Mouse (Mus musculus) right cerebral cortex, postnatal 14 days (tissue): ENCODE results near the gene Ppp1r16b.

Experiments
- DNase-seq: peaks from one replicate; pipeline ENCODE4 v3.0.0; 2022

Ppp1r16b gene

GRCm38 (mm10) chr2:158692191-158692590 is 27.0 kb downstream of the Ppp1r16b start:
- DNase-seq: no peak

DNA sequence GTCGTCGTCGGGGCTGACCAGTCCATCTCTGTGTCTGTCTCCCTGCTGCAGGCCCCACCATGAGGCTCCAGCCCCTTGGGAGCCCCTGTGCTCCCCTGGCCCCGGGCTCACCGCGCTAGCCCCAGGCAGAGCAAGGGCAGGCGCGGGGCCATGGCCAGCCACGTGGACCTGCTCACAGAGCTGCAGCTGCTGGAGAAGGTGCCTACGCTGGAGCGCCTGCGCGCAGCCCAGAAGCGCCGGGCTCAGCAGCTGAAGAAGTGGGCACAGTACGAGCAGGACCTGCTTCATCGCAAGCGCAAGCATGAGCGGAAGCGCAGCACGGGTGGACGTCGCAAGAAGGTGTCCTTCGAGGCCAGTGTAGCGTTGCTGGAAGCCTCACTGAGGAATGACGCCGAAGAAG is 30.6 kb downstream of the Ppp1r16b start:
- no peak for DNase-seq

- no peak for DNase-seq
These were observed 31.3 kb downstream of the Ppp1r16b start for GRCm38 (mm10) chr2:158696451-158696850.

- no peak for DNase-seq
These were observed 34.7 kb downstream of the Ppp1r16b start for GRCm38 (mm10) chr2:158699908-158700307.

- DNase-seq: no peak
These were observed 35.5 kb downstream of the Ppp1r16b start for GRCm38 (mm10) chr2:158700535-158701256.

DNA sequence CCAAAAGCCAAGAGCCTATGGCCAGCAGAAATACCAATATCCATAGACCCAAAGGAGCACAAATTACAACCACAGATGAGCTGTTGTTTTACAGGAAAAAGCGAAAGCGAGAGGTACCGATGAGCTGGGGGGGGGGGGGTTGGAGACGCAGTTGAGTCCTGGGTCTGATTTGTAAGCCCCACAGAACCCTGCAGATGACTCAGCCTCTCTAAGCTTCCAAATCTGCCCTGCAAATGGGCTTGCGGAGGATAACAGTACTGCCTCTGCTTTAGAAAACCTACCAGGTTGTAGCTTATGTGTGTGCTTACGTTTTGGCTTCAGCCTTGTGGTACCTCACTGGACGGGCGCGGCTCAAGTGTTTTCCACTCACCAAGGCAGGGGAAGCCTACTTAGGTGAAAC is 36.3 kb downstream of the Ppp1r16b start:
- no peak for DNase-seq

- no peak for DNase-seq
These were observed 37.0 kb downstream of the Ppp1r16b start for GRCm38 (mm10) chr2:158702176-158702575.

DNA sequence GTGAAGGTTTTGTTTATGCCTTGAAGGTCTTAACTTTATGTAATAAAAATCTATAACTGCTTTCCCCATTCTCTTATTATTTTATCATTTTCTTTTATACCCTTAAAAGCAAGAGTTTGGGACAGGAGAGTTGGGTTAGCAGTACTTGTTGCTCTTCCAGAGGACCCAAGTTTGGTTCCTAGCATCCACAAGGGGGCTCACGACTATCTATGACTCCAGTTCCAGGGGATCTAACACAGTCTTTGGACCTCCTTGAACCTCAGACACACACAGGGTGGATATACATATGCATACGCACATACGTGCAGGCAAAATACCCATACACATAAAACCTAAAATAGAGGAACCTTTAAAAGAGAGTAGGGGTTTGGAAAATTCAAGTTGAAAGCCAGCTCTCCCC is 39.5 kb downstream of the Ppp1r16b start:
- no peak for DNase-seq

GRCm38 (mm10) chr2:158705529-158705928 is 40.3 kb downstream of the Ppp1r16b start:
- DNase-seq: no peak

DNA sequence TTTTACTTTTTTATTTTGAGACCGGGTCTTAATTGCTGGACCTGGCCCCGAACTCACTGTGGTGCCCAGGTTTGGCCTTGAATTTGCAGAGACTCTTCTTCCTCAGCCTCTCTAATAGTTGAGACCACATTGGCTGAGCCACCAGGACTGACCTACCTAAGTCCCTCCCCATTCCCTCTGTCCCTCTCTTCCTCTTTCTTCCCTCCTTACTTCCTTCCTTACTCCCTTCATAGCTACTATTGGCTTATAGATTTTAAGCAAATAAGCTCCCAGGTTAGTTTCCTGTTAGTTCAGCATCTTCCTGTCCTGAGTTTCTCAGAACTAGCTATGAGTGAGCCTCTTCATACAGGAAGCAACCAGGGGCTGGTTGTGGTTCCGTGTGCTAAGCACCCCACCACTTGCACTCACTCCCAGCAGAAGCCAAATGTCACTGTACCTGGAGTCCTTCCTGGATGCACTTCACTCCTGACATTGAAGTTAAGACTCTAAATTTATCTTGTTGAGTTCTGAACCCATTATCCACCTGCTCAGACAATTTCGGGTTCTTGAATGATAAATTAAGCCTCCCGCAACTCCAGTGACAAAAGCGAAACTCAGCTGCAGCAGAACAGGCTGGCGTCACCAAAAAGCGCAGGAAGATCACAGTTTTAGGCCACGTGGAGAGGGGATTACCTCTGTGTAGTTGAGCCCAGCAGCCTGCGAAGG is 41.7 kb downstream of the Ppp1r16b start:
- no peak for DNase-seq

GRCm38 (mm10) chr2:158708121-158708520 is 42.9 kb downstream of the Ppp1r16b start:
- no peak for DNase-seq

- DNase-seq: peak; percentile 59
These were observed 46.9 kb downstream of the Ppp1r16b start for GRCm38 (mm10) chr2:158711929-158712751.

GRCm38 (mm10) chr2:158714826-158715225 is 49.6 kb downstream of the Ppp1r16b start:
- no peak for DNase-seq

GRCm38 (mm10) chr2:158716066-158716465 is 50.9 kb downstream of the Ppp1r16b start:
- DNase-seq: no peak

GRCm38 (mm10) chr2:158717551-158718418 is 52.6 kb downstream of the Ppp1r16b start:
- no peak for DNase-seq

DNA sequence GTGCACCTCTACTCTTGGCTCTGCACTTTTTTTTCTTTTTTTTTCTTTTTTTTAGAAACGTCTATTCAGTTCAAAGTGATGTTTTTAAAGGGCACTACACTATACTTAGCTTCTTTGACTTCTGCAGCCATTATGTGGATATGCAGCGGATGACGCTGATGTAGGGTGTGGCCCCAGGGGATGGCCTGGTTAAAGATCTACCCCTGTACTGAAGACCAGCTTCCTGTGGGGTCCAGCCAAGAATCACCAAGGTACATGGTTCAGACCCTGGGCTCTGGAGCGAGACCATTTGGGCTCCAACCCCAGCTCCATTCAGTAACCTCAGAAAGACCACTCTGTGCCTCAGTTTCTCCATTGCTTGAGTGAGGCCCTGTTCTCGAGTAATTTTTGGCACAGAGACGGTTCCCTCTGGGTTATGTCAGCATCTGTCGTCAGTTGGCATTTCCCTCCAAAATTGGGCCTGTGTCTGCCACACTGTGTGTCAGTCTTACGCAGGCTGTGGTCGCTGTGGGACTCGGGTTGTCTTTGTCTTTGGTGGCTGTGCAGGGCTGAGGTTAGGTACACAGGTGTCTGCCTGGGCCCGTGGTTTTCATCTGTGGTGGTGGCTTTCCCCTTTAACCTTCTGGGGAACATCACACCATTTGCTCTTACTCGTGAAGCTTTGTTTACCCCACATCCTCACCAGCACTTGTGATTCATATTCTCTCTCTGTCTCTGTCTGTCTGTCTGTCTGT is 53.8 kb downstream of the Ppp1r16b start:
- DNase-seq: no peak

DNA sequence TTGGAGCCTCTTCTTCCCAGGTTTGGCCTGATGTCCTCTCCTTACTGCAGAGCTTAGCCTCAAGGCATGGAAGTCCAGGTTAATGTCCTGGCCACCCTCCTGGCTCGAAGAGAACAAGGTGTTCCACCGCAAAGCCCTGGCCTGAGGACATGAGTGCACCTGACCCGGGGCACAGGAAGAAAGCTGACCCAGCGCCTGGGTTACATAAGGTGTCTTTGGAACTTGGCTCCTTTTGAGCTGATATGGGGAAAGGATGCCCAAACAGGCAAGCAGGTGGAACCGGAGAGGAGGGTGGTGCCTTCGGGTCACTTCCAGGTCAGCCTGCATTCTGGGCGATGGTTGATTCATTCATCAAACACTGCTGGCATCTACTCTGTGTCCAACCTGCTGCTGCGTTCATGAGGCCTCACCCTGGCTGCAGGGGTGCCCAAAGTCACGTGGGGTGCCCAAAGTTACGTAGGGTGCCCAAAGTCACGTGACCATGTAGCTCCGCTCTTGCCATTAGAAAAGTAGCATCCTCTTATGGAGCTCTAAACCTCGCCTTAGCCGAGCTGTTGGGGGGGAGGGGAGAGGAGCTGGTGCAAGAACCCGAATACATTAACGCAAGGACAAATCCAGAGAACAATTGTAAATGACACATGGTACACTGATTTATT is 55.6 kb downstream of the Ppp1r16b start:
- no peak for DNase-seq

DNA sequence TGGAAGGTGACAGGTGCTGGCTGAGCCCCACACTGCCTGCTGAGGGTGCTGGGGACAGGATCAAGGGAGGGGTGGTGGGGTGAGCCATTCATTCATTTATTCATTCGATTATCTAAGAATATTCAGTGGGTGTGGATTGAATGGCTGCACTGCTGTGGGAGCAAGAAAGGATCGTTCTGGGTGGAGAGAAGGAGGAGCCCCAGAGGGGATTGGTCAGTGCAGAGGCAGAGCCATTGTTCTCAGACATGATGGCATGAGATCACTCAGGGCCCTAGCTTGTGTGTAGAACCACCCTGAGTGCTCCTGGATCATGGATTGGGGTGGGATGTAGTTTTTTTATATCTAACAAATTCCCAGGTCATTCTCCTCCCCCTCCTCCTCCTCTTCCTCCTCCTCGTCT is 56.3 kb downstream of the Ppp1r16b start:
- DNase-seq: no peak

- DNase-seq: no peak
These were observed 56.9 kb downstream of the Ppp1r16b start for GRCm38 (mm10) chr2:158722135-158722534.

DNA sequence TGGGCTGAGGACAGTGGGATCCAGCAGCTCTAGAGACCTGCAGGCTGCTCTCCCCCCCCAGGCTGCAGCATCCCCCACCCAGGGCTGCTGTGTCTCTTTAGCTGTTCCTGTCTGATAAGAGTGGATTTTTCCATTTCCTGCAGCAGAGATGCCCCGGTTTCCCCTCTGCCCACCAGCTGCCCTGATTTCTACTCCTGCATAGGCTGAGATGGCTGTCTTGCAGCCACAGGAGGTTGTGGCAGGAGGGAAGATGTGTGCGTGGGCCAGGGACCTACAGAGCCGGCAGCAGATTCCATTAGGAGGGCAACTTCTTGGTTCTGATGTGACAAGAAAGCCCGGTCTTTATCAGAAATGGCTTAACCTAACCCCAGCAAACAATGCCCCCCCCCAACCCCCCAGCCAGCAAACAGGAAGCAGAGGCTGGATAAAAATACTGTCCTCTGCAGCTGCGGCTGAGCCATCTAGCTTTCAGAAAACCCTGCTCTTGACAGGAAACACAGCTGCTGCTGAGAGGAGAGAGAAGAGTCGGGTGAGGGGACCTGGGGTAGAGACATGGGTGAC is 57.9 kb downstream of the Ppp1r16b start:
- DNase-seq: no peak

DNA sequence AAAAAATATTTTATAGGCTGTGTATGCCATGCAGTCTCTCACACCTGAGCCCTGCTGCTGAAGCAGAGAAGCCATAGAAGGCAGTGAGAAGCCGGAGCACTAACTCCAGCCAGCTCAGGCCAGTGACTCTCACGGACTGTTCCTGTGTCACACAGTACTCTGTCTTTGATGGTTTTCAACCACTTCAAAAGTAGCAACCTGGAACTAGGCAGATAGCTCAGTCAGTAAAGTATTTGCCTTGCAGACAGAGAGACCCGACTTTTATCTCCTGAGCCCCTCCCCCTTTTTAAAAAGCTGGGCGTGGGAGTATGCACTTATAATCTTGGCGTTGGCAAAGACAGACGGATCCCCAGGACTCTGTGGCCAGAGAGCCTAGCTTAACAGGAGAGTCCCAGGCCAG is 58.6 kb downstream of the Ppp1r16b start:
- no peak for DNase-seq
